Mouse (Mus musculus): ENCODE data around the gene Plod3. TPM values are rescaled to one million over a fixed set of nuclear protein-coding genes. Genes with fewer than 3 reads are reported as not detected.

The Plod3 gene
- total and polyA plus RNA-seq, 2 experiments from 2014 or later = 21.7 to 55.2 TPM

DNA sequence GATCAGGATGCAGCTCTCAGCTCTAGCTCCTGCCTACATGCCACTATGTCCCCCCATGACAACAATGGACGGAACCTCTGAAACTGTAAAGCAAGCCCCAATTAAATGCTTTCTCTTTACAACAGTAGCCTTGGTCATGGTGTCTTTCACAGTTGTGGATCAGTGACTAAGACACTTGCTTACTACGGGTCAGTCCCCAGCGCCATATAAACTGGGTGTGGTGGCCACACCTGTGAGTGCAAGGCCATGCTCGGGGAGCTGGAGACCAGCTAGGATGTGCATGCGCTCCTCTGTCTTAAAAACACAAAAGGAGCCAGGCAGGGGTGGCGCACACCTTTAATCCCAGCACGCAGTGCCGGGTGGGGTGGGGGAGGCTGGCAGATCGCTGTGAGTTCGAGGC is 52.6 kb downstream of the Plod3 start:
- H3K27me3 ChIP-seq (ENCODE audit: insufficient read depth, low read length) = no peaks in the 10 kb centered on the region
- no peak overlapping the region for H3K27ac ChIP-seq (ENCODE audit: low read depth, low read length)
- peaks cover 65% of the 10 kb centered on the region for H3K36me3 ChIP-seq (ENCODE audit: insufficient read depth)
- no peak for DNase-seq
- TF ChIP-seq CTCF (IDR thresholded peaks at IDR 0.05; ENCODE audit: low read depth) = no peak
- no peak for ATAC-seq
- H3K4me3 ChIP-seq (ENCODE audit: low read depth, low read length) = no peak overlapping the region
- H3K4me2 ChIP-seq (ENCODE audit: low read depth) = no peak overlapping the region
- no peaks in the 10 kb centered on the region for H3K9me3 ChIP-seq (ENCODE audit: low read length)
- H3K4me1 ChIP-seq (ENCODE audit: insufficient read depth) = no peaks in the 10 kb centered on the region
- no peak overlapping the region for H3K9ac ChIP-seq
- 94% methylated on average over 10 of the region's 10 CpGs for WGBS

GRCm38 (mm10) chr5:137041442-137041841 is 54.6 kb downstream of the Plod3 start:
- H3K27me3 ChIP-seq (ENCODE audit: insufficient read depth, low read length) = no peaks in the 10 kb centered on the region
- no peak for ATAC-seq
- H3K4me2 ChIP-seq (ENCODE audit: low read depth) = no peak overlapping the region
- 86% methylated on average over 10 of the region's 10 CpGs for WGBS
- TF ChIP-seq CTCF (IDR thresholded peaks at IDR 0.05; ENCODE audit: low read depth) = no peak
- no peak overlapping the region for H3K27ac ChIP-seq (ENCODE audit: low read depth, low read length)
- H3K9ac ChIP-seq = no peak overlapping the region
- no peak overlapping the region for H3K4me3 ChIP-seq (ENCODE audit: low read depth, low read length)
- H3K4me1 ChIP-seq (ENCODE audit: insufficient read depth) = peaks cover 7% of the 10 kb centered on the region
- no peak for DNase-seq
- H3K36me3 ChIP-seq (ENCODE audit: insufficient read depth) = peaks cover 52% of the 10 kb centered on the region
- no peaks in the 10 kb centered on the region for H3K9me3 ChIP-seq (ENCODE audit: low read length)

DNA sequence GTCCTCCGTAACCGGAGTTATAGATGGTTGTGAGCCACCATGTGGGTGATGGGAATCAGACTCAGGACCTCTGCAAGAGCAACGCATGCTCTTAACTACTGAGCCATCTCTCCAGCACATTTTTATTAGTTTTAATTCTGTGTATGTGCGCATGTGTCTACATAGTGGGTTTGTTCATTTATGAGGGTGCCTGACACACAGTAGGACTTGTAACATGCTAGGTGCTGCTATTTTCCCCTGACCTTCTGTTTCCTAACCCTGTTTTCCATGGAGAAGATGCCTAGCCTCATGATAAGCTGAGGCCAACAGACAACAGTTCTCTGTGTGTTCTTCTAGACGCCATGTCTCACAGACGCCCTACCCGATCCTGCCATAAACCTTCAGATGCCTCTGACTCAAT is 57.2 kb downstream of the Plod3 start:
- DNase-seq (no peak), ATAC-seq (no peak)
- Histone ChIP-seq H3K36me3 (ENCODE audit: insufficient read depth) (peaks cover 28% of the 10 kb centered on the region), H3K27ac (ENCODE audit: low read depth, low read length) (no peak overlapping the region), H3K27me3 (ENCODE audit: insufficient read depth, low read length) (no peaks in the 10 kb centered on the region), H3K9me3 (ENCODE audit: low read length) (no peaks in the 10 kb centered on the region), H3K9ac (no peak overlapping the region), H3K4me3 (ENCODE audit: low read depth, low read length) (no peak overlapping the region), H3K4me2 (ENCODE audit: low read depth) (no peak overlapping the region), H3K4me1 (ENCODE audit: insufficient read depth) (peaks cover 8% of the 10 kb centered on the region)
- WGBS = 98% methylated on average over 7 of the region's 7 CpGs
- no peak for TF ChIP-seq CTCF (IDR thresholded peaks at IDR 0.05; ENCODE audit: low read depth)

- DNase-seq (peak; percentile 100), ATAC-seq (peak; percentile 96)
- peak within 1 kb of the TSS; percentile 81 for H3K27ac ChIP-seq (ENCODE audit: low read depth, low read length)
- 3% methylated on average over 47 of the region's 48 CpGs for WGBS
- H3K9ac ChIP-seq = peak within 1 kb of the TSS; percentile 90
- H3K4me2 ChIP-seq (ENCODE audit: low read depth) = peak within 1 kb of the TSS; percentile 81
- no peak for TF ChIP-seq CTCF (IDR thresholded peaks at IDR 0.05; ENCODE audit: low read depth)
- H3K9me3 ChIP-seq (ENCODE audit: low read length) = no peaks in the 10 kb centered on the region
- H3K4me3 ChIP-seq (ENCODE audit: low read depth, low read length) = peak within 1 kb of the TSS; percentile 80
- H3K4me1 ChIP-seq (ENCODE audit: insufficient read depth) = peaks cover 8% of the 10 kb centered on the region
- H3K27me3 ChIP-seq (ENCODE audit: insufficient read depth, low read length) = no peaks in the 10 kb centered on the region
- H3K36me3 ChIP-seq (ENCODE audit: insufficient read depth) = peaks cover 17% of the 10 kb centered on the region
Observed at GRCm38 (mm10) chr5:137045402-137046323, 58.8 kb downstream of the Plod3 start, which contains the start of gene Ap1s1. Gene Ap1s1, minus strand, starts transcription at chr5:137046135.

MicroRNAs encoded within 50 kb of the gene (microRNA counts, 519-probe panel; counts per million panel counts)
- microRNA mmu-miR-702 = not detected

Small RNA genes lying within 50 kb of the gene (microRNA-seq; reads per million reads assigned to microRNA genes)
- gene Mir702 = 73.8 to 97.4 reads per million in 2 experiments

Other genes with a start within 250 kb of the Plod3 start
- gene Col26a1, start 103.8 kb upstream of the Plod3 start, total RNA-seq (2014; rRNA removed) = 39.9 and 43.7 TPM in 2 replicates
- gene Col26a1, start 103.8 kb upstream of the Plod3 start, polyA plus RNA-seq (2015; fragmentation: Nextera tagmentation; extraction: Ambion mirVana) = 24.3 and 27.1 TPM in 2 replicates
- gene Ift22, start 78.9 kb upstream of the Plod3 start, total RNA-seq (2014; rRNA removed) = 30.7 and 35.9 TPM in 2 replicates
- gene Ift22, start 78.9 kb upstream of the Plod3 start, polyA plus RNA-seq (2015; fragmentation: Nextera tagmentation; extraction: Ambion mirVana) = 125 and 134 TPM in 2 replicates
- 221 and 299 TPM in 2 replicates for gene Fis1, start 33.7 kb upstream of the Plod3 start, total RNA-seq (2014; rRNA removed)
- 377 and 441 TPM in 2 replicates for gene Fis1, start 33.7 kb upstream of the Plod3 start, polyA plus RNA-seq (2015; fragmentation: Nextera tagmentation; extraction: Ambion mirVana)
- gene Cldn15, start 20.4 kb upstream of the Plod3 start, total RNA-seq (2014; rRNA removed) = 0.33 and 0.38 TPM in 2 replicates
- 0.13 and 0.15 TPM in 2 replicates for gene Cldn15, start 20.4 kb upstream of the Plod3 start, polyA plus RNA-seq (2015; fragmentation: Nextera tagmentation; extraction: Ambion mirVana)
- 66.1 and 96.9 TPM in 2 replicates for gene Znhit1, start 1.0 kb downstream of the Plod3 start, total RNA-seq (2014; rRNA removed)
- 176 and 201 TPM in 2 replicates for gene Znhit1, start 1.0 kb downstream of the Plod3 start, polyA plus RNA-seq (2015; fragmentation: Nextera tagmentation; extraction: Ambion mirVana)
- gene Vgf, start 39.4 kb downstream of the Plod3 start, total RNA-seq (2014; rRNA removed) = 82.7 and 116 TPM in 2 replicates
- gene Vgf, start 39.4 kb downstream of the Plod3 start, polyA plus RNA-seq (2015; fragmentation: Nextera tagmentation; extraction: Ambion mirVana) = 26.7 and 40.0 TPM in 2 replicates
- 105 and 144 TPM in 2 replicates for gene Ap1s1, start 59.1 kb downstream of the Plod3 start, total RNA-seq (2014; rRNA removed)
- 335 and 346 TPM in 2 replicates for gene Ap1s1, start 59.1 kb downstream of the Plod3 start, polyA plus RNA-seq (2015; fragmentation: Nextera tagmentation; extraction: Ambion mirVana)
- 1.2 and 3.1 TPM in 2 replicates for gene Serpine1, start 85.2 kb downstream of the Plod3 start, total RNA-seq (2014; rRNA removed)
- 0.06 and 0.28 TPM in 2 replicates for gene Serpine1, start 85.2 kb downstream of the Plod3 start, polyA plus RNA-seq (2015; fragmentation: Nextera tagmentation; extraction: Ambion mirVana)
- gene Trim56, start 129.2 kb downstream of the Plod3 start, total RNA-seq (2014; rRNA removed) = 4.0 and 5.7 TPM in 2 replicates
- gene Trim56, start 129.2 kb downstream of the Plod3 start, polyA plus RNA-seq (2015; fragmentation: Nextera tagmentation; extraction: Ambion mirVana) = 1.1 and 2.3 TPM in 2 replicates
- not detected in 2 replicates for gene Muc3, start 162.3 kb downstream of the Plod3 start, total RNA-seq (2014; rRNA removed)
- gene Muc3, start 162.3 kb downstream of the Plod3 start, polyA plus RNA-seq (2015; fragmentation: Nextera tagmentation; extraction: Ambion mirVana) = not detected in 2 replicates
- 0.10 and 0.31 TPM in 2 replicates for gene Muc3a, start 225.4 kb downstream of the Plod3 start, total RNA-seq (2014; rRNA removed)
- 0.13 TPM in 2 replicates for gene Muc3a, start 225.4 kb downstream of the Plod3 start, polyA plus RNA-seq (2015; fragmentation: Nextera tagmentation; extraction: Ambion mirVana)